Mouse (Mus musculus): Measurements from ENCODE around the gene Fyn. TPM values are rescaled to one million over a fixed set of nuclear protein-coding genes. Genes with fewer than 3 reads are reported as not detected.

The Fyn gene
- total and polyA plus RNA-seq, 3 experiments: 14.9 to 42.4 (median 19.9) TPM

DNA sequence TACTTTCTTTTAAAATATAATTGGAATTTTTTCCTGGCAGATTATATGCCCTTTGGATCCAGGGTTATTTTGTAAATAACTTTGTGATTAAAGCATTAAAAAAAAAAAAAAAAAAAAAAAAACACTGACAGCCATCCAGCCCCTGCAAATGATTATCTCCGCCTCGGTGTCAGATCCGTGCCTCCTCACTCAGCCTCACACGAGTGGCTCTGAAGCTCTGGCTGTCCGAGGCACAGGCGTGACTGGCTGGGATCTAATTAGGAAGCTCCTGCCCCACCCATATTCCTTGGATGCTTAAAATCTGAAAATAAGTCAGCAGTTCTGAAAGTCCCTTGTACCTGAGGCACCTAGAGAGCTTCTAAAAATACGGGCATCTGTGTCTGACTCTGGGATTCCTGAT is 164.2 kb downstream of the Fyn start:
- no peak for TF ChIP-seq HCFC1 (IDR thresholded peaks at IDR 0.05; ENCODE audit: low read depth, low read length)
- no peak for TF ChIP-seq NELFE (IDR thresholded peaks at IDR 0.05; ENCODE audit: low read depth, low read length)
- no peak for TF ChIP-seq RCOR1 (conservative IDR thresholded peaks at IDR 0.05; ENCODE audit: low read depth, low read length)
- no peak for TF ChIP-seq MAFK (IDR thresholded peaks at IDR 0.05; ENCODE audit: insufficient replicate concordance, low read length)
- no peak for TF ChIP-seq KAT2A (IDR thresholded peaks at IDR 0.05; ENCODE audit: insufficient replicate concordance, low read length)
- no peak for TF ChIP-seq MEF2A (IDR thresholded peaks at IDR 0.05; ENCODE audit: borderline replicate concordance, low read depth, low read length)
- no peak for TF ChIP-seq USF2 (conservative IDR thresholded peaks at IDR 0.05; ENCODE audit: low read depth, low read length)
- TF ChIP-seq USF1 (IDR thresholded peaks at IDR 0.05; ENCODE audit: low read depth, low read length): no peak
- TF ChIP-seq SIN3A (IDR thresholded peaks at IDR 0.05; ENCODE audit: low read length): no peak
- TF ChIP-seq CTCF (conservative IDR thresholded peaks at IDR 0.05 in 1 of 2, IDR thresholded peaks at IDR 0.05 in 1 of 2; ENCODE audit: low read depth in 2 of 2, low read length in 2 of 2): no peak
- no peak for TF ChIP-seq ZNF384 (IDR thresholded peaks at IDR 0.05; ENCODE audit: low read depth, low read length)
- TF ChIP-seq POLR2AphosphoS2 (IDR thresholded peaks at IDR 0.05; ENCODE audit: low read depth, low read length): no peak
- TF ChIP-seq BHLHE40 (IDR thresholded peaks at IDR 0.05; ENCODE audit: low read depth, low read length): no peak
- TF ChIP-seq TCF12 (IDR thresholded peaks at IDR 0.05; ENCODE audit: low read depth, low read length): no peak
- no peak for DNase-seq (ENCODE audit: extremely low read depth)
- H3K9ac ChIP-seq (ENCODE audit: insufficient read depth, low read depth): no peak overlapping the region
- H3K4me3 ChIP-seq (replicated peaks in 1 of 3; ENCODE audit: low read depth in 2 of 3, low read length in 2 of 3, poor library complexity in 1 of 3): no peak overlapping the region
- H3K4me2 ChIP-seq (ENCODE audit: insufficient read depth, low read depth, poor library complexity, severe bottlenecking): no peak overlapping the region
- dilution Hi-C loops (cut with MboI; ENCODE audit: extremely low pct_ligation_motif_present, extremely low pct_unique_long_range_greater_than_20kb, low sequenced_read_pairs): no loop called here
- no peaks in the 10 kb centered on the region for H3K79me2 ChIP-seq (replicated peaks; ENCODE audit: control insufficient read depth, extremely low read depth, insufficient read depth, poor library complexity, severe bottlenecking)
- peaks cover 0 to 86% of the 10 kb centered on the region in 2 experiments for H3K36me3 ChIP-seq (replicated peaks in 1 of 2; ENCODE audit: control insufficient read depth in 1 of 2, insufficient read depth in 1 of 2, low read length in 1 of 2)
- no peaks in the 10 kb centered on the region for H3K9me3 ChIP-seq (replicated peaks; ENCODE audit: low read length)
- no peaks in the 10 kb centered on the region for H3K27me3 ChIP-seq (replicated peaks)
- in situ Hi-C loops (cut with MboI; ENCODE audit: low pct_ligation_motif_present, low pct_unique_long_range_greater_than_20kb, low sequenced_read_pairs): no loop called here
- H3K27ac ChIP-seq (ENCODE audit: insufficient read depth, low read depth): no peak overlapping the region
- peaks cover 0 to 2% of the 10 kb centered on the region in 2 experiments; a peak in 1 of 4 replicates for H3K4me1 ChIP-seq (ENCODE audit: control insufficient read depth in 1 of 2, insufficient read depth in 2 of 2)

DNA sequence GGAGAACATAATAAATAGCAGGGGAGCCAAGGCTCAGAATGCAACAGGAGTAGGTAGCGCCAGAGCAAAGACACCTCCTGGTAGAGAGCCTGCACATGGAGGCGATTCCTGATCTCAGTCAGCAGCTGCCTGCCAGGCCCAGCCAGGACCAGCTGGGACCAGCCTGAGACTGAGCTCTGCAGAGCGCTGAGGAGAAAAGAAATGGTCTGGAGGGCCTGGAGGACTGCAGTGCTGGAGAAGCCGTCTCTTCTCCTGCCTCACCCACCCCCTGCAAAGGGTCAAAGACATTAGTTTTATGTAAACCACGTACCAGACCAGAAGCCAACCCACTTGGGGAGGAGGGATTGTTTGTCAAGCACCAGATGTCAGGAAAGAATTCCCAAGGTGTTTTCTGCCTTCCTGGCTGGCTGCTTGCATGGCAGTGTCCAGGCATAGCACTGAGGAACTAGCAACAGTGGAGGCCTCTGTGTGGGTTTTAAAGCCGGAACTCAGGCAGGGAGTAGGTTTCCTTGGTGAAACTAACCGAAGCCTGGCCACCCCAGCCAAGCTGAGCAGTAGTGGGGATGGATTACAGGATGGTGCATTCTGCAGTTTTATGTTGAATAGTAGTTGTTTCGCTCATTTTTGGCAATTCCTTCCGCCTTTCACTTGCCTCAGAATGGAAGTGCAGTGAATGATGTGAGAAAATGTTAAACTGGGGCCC is 165.8 kb downstream of the Fyn start:
- dilution Hi-C loops (cut with MboI; ENCODE audit: extremely low pct_ligation_motif_present, extremely low pct_unique_long_range_greater_than_20kb, low sequenced_read_pairs): no loop called here
- H3K27me3 ChIP-seq (replicated peaks): no peaks in the 10 kb centered on the region
- peaks cover 0 to 83% of the 10 kb centered on the region in 2 experiments for H3K36me3 ChIP-seq (replicated peaks in 1 of 2; ENCODE audit: control insufficient read depth in 1 of 2, insufficient read depth in 1 of 2, low read length in 1 of 2)
- no peak for TF ChIP-seq HCFC1 (IDR thresholded peaks at IDR 0.05; ENCODE audit: low read depth, low read length)
- no peak for TF ChIP-seq MEF2A (IDR thresholded peaks at IDR 0.05; ENCODE audit: borderline replicate concordance, low read depth, low read length)
- no peak for TF ChIP-seq NELFE (IDR thresholded peaks at IDR 0.05; ENCODE audit: low read depth, low read length)
- no peak for TF ChIP-seq RCOR1 (conservative IDR thresholded peaks at IDR 0.05; ENCODE audit: low read depth, low read length)
- TF ChIP-seq POLR2A (IDR thresholded peaks at IDR 0.05; ENCODE audit: low read depth, low read length): no peak
- TF ChIP-seq JUN (IDR thresholded peaks at IDR 0.05; ENCODE audit: insufficient read depth, low read depth, low read length): no peak
- TF ChIP-seq CTCF (conservative IDR thresholded peaks at IDR 0.05 in 1 of 2, IDR thresholded peaks at IDR 0.05 in 1 of 2; ENCODE audit: low read depth in 2 of 2, low read length in 2 of 2): no peak
- no peak for TF ChIP-seq MYC (IDR thresholded peaks at IDR 0.05; ENCODE audit: low read depth, low read length)
- no peak for TF ChIP-seq TCF12 (IDR thresholded peaks at IDR 0.05; ENCODE audit: low read depth, low read length)
- no peak for TF ChIP-seq MAZ (IDR thresholded peaks at IDR 0.05; ENCODE audit: low read depth, low read length)
- TF ChIP-seq BHLHE40 (IDR thresholded peaks at IDR 0.05; ENCODE audit: low read depth, low read length): no peak
- TF ChIP-seq JUND (conservative IDR thresholded peaks at IDR 0.05; ENCODE audit: low read depth, low read length): no peak
- no peak for TF ChIP-seq GABPA (IDR thresholded peaks at IDR 0.05; ENCODE audit: insufficient replicate concordance, low read depth, low read length)
- no peak for TF ChIP-seq CHD1 (IDR thresholded peaks at IDR 0.05; ENCODE audit: low read depth, low read length)
- TF ChIP-seq KAT2A (IDR thresholded peaks at IDR 0.05; ENCODE audit: insufficient replicate concordance, low read length): no peak
- no peak for TF ChIP-seq ZMIZ1 (IDR thresholded peaks at IDR 0.05; ENCODE audit: low read depth, low read length)
- no peak for TF ChIP-seq RAD21 (IDR thresholded peaks at IDR 0.05; ENCODE audit: low read depth, low read length)
- no peak for TF ChIP-seq MAFK (IDR thresholded peaks at IDR 0.05; ENCODE audit: insufficient replicate concordance, low read length)
- TF ChIP-seq ELF1 (IDR thresholded peaks at IDR 0.05; ENCODE audit: low read depth, low read length): no peak
- no peaks in the 10 kb centered on the region for H3K79me2 ChIP-seq (replicated peaks; ENCODE audit: control insufficient read depth, extremely low read depth, insufficient read depth, poor library complexity, severe bottlenecking)
- no peak overlapping the region for H3K4me2 ChIP-seq (ENCODE audit: insufficient read depth, low read depth, poor library complexity, severe bottlenecking)
- H3K27ac ChIP-seq (ENCODE audit: insufficient read depth, low read depth): no peak overlapping the region
- no peaks in the 10 kb centered on the region for H3K9me3 ChIP-seq (replicated peaks; ENCODE audit: low read length)
- no peak overlapping the region for H3K4me3 ChIP-seq (replicated peaks in 1 of 3; ENCODE audit: low read depth in 2 of 3, low read length in 2 of 3, poor library complexity in 1 of 3)
- in situ Hi-C loops (cut with MboI; ENCODE audit: low pct_ligation_motif_present, low pct_unique_long_range_greater_than_20kb, low sequenced_read_pairs): no loop called here
- no peak for DNase-seq (ENCODE audit: extremely low read depth)
- 0 out of 4 replicates have a peak, but pooled peaks cover 0 to 2% of the 10 kb centered on the region in 2 experiments for H3K4me1 ChIP-seq (ENCODE audit: control insufficient read depth in 1 of 2, insufficient read depth in 2 of 2)
- H3K9ac ChIP-seq (ENCODE audit: insufficient read depth, low read depth): no peak overlapping the region
